Mouse (Mus musculus): Measurements from ENCODE around the gene Thra. TPM values are rescaled to one million over a fixed set of nuclear protein-coding genes. Genes with fewer than 3 reads are reported as not detected.

The Thra gene
- polyA plus RNA-seq, 1 experiment = 28.1 TPM

GRCm38 (mm10) chr11:98788139-98788538 is 47.7 kb downstream of the Thra start:
- H3K4me3 ChIP-seq (ENCODE audit: insufficient read depth, poor library complexity, severe bottlenecking) = no peak overlapping the region
- TF ChIP-seq CTCF (IDR thresholded peaks at IDR 0.05; ENCODE audit: control insufficient read depth, insufficient read depth, insufficient read length) = no peak
- TF ChIP-seq CEBPB (IDR thresholded peaks at IDR 0.05; ENCODE audit: low read depth) = no peak
- no peak for TF ChIP-seq MYOG (IDR thresholded peaks at IDR 0.05; ENCODE audit: control insufficient read depth, extremely low read depth, insufficient read length)
- TF ChIP-seq USF1 (IDR thresholded peaks at IDR 0.05; ENCODE audit: low read depth) = no peak
- TF ChIP-seq FOSL1 (IDR thresholded peaks at IDR 0.05; ENCODE audit: insufficient read depth, low read length, poor library complexity, severe bottlenecking) = no peak
- no peak for TF ChIP-seq MAX (IDR thresholded peaks at IDR 0.05)
- TF ChIP-seq MYOD1 (IDR thresholded peaks at IDR 0.05; ENCODE audit: control insufficient read depth, insufficient read length, low read depth) = no peak
- H3K27me3 ChIP-seq (ENCODE audit: control insufficient read depth, insufficient read depth, insufficient read length) = no peaks in the 10 kb centered on the region
- H3K36me3 ChIP-seq (ENCODE audit: control insufficient read depth, insufficient read depth) = no peaks in the 10 kb centered on the region
- H3K79me3 ChIP-seq (ENCODE audit: low read depth) = no peaks in the 10 kb centered on the region
- no peak overlapping the region for H3ac ChIP-seq (ENCODE audit: control insufficient read depth, insufficient read length, low read depth)
- H3K79me2 ChIP-seq (ENCODE audit: control insufficient read depth, insufficient read depth) = no peaks in the 10 kb centered on the region

DNA sequence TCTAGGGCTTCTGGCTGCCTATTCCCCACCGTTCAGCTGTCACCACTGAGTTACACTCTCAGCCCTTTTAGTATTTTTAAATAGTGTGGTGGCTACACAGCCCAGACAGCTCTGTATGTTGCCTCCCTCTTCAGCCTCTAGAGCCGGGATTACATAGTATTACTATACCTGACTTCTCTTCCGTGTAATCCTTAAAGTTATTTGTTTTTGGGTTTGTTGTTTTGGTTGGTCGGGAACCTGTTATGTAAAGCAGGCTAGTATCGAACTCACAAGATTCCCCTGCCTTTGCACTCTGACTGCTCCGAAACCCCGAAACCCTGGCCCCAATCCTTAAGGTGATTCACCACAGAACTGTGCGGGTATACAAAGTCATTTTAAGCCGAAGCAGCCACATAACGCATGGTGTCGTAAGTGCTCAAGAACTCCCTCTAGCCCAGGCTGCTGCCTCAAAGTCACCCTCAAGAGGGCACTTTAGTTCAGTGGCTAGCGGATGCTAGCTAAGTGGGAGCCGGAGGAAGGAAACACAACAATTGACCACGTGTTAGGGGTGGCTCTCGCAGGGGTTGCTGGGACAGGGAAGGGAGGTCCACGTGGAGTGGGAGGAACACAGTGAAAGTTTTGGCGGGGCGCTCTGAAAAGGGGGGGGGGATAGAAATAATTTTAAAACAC is 48.2 kb downstream of the Thra start:
- H3K36me3 ChIP-seq (ENCODE audit: control insufficient read depth, insufficient read depth) = no peaks in the 10 kb centered on the region
- peak overlapping the region; percentile 33 for H3ac ChIP-seq (ENCODE audit: control insufficient read depth, insufficient read length, low read depth)
- peak; percentile 99 for TF ChIP-seq MAX (IDR thresholded peaks at IDR 0.05)
- peak; percentile 88 for TF ChIP-seq USF1 (IDR thresholded peaks at IDR 0.05; ENCODE audit: low read depth)
- no peak for TF ChIP-seq MYOG (IDR thresholded peaks at IDR 0.05; ENCODE audit: control insufficient read depth, extremely low read depth, insufficient read length)
- TF ChIP-seq CEBPB (IDR thresholded peaks at IDR 0.05; ENCODE audit: low read depth) = peak; percentile 34
- TF ChIP-seq CTCF (IDR thresholded peaks at IDR 0.05; ENCODE audit: control insufficient read depth, insufficient read depth, insufficient read length) = peak; percentile 67
- TF ChIP-seq FOSL1 (IDR thresholded peaks at IDR 0.05; ENCODE audit: insufficient read depth, low read length, poor library complexity, severe bottlenecking) = no peak
- no peak for TF ChIP-seq MYOD1 (IDR thresholded peaks at IDR 0.05; ENCODE audit: control insufficient read depth, insufficient read length, low read depth)
- no peaks in the 10 kb centered on the region for H3K79me3 ChIP-seq (ENCODE audit: low read depth)
- H3K4me3 ChIP-seq (ENCODE audit: insufficient read depth, poor library complexity, severe bottlenecking) = peak overlapping the region; percentile 43
- no peaks in the 10 kb centered on the region for H3K27me3 ChIP-seq (ENCODE audit: control insufficient read depth, insufficient read depth, insufficient read length)
- peaks cover 2% of the 10 kb centered on the region for H3K79me2 ChIP-seq (ENCODE audit: control insufficient read depth, insufficient read depth)

- TF ChIP-seq CEBPB (IDR thresholded peaks at IDR 0.05; ENCODE audit: low read depth) (no peak), USF1 (IDR thresholded peaks at IDR 0.05; ENCODE audit: low read depth) (no peak), CTCF (IDR thresholded peaks at IDR 0.05; ENCODE audit: control insufficient read depth, insufficient read depth, insufficient read length) (no peak), MYOG (IDR thresholded peaks at IDR 0.05; ENCODE audit: control insufficient read depth, extremely low read depth, insufficient read length) (no peak), MAX (IDR thresholded peaks at IDR 0.05) (no peak), FOSL1 (IDR thresholded peaks at IDR 0.05; ENCODE audit: insufficient read depth, low read length, poor library complexity, severe bottlenecking) (no peak), MYOD1 (IDR thresholded peaks at IDR 0.05; ENCODE audit: control insufficient read depth, insufficient read length, low read depth) (no peak)
- Histone ChIP-seq H3K27me3 (ENCODE audit: control insufficient read depth, insufficient read depth, insufficient read length) (no peaks in the 10 kb centered on the region), H3K4me3 (ENCODE audit: insufficient read depth, poor library complexity, severe bottlenecking) (peak overlapping the region; percentile 43), H3ac (ENCODE audit: control insufficient read depth, insufficient read length, low read depth) (peak overlapping the region; percentile 70), H3K36me3 (ENCODE audit: control insufficient read depth, insufficient read depth) (no peaks in the 10 kb centered on the region), H3K79me2 (ENCODE audit: control insufficient read depth, insufficient read depth) (peaks cover 8% of the 10 kb centered on the region), H3K79me3 (ENCODE audit: low read depth) (no peaks in the 10 kb centered on the region)
These were observed 48.9 kb downstream of the Thra start for GRCm38 (mm10) chr11:98789219-98789807.

DNA sequence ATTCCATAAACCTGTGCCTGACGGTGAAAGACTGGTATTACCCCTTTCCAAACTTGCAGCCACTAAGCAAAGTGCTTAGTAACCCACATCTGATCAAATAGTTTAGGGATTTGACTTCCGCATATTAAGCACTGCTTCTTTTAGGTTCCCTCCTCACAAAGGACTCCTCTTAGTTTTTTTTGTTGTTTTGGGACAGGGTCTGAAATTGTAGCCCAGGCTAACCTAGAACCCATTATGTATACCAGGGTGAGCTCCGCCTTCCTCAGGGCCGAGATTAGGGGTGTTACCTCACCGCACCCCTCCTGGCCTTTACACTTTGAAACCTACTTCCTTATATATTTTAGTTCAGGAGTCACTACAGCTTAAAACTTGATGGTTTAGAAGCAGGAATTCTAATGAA is 49.4 kb downstream of the Thra start:
- Histone ChIP-seq H3K36me3 (ENCODE audit: control insufficient read depth, insufficient read depth) (no peaks in the 10 kb centered on the region), H3K79me2 (ENCODE audit: control insufficient read depth, insufficient read depth) (peaks cover 13% of the 10 kb centered on the region), H3K4me3 (ENCODE audit: insufficient read depth, poor library complexity, severe bottlenecking) (peak overlapping the region; percentile 43), H3ac (ENCODE audit: control insufficient read depth, insufficient read length, low read depth) (no peak overlapping the region), H3K27me3 (ENCODE audit: control insufficient read depth, insufficient read depth, insufficient read length) (no peaks in the 10 kb centered on the region), H3K79me3 (ENCODE audit: low read depth) (no peaks in the 10 kb centered on the region)
- TF ChIP-seq CEBPB (IDR thresholded peaks at IDR 0.05; ENCODE audit: low read depth) (no peak), USF1 (IDR thresholded peaks at IDR 0.05; ENCODE audit: low read depth) (no peak), MYOD1 (IDR thresholded peaks at IDR 0.05; ENCODE audit: control insufficient read depth, insufficient read length, low read depth) (no peak), MYOG (IDR thresholded peaks at IDR 0.05; ENCODE audit: control insufficient read depth, extremely low read depth, insufficient read length) (no peak), FOSL1 (IDR thresholded peaks at IDR 0.05; ENCODE audit: insufficient read depth, low read length, poor library complexity, severe bottlenecking) (no peak), CTCF (IDR thresholded peaks at IDR 0.05; ENCODE audit: control insufficient read depth, insufficient read depth, insufficient read length) (no peak)

DNA sequence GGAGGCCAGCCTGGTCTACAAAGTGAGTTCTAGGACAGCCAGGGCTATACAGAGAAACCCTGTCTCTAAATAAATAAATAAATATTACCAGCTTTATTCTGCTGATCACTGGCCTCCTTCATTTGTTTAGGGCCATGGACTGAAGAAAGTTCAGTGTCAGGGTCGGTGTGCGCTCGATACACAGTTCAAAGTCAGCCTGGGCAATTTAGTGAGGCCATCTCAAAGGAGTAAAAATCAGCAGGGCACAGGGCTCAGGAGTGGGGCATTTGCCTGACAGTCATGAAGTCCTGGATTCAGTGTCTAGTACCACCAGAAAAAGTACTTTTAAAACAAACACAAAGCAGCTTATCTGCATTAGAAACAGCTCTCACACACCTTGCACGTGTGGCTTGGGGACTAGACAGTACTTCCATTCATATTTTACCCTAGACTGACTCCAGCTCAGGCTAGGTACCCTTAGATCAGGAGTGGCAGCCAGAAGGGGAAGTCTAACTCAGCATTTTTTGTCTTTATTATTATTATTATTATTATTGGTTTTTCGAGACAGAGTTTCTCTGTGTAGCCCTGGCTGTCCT is 50.3 kb downstream of the Thra start:
- no peaks in the 10 kb centered on the region for H3K36me3 ChIP-seq (ENCODE audit: control insufficient read depth, insufficient read depth)
- H3K79me2 ChIP-seq (ENCODE audit: control insufficient read depth, insufficient read depth) = peaks cover 15% of the 10 kb centered on the region
- H3ac ChIP-seq (ENCODE audit: control insufficient read depth, insufficient read length, low read depth) = no peak overlapping the region
- H3K4me3 ChIP-seq (ENCODE audit: insufficient read depth, poor library complexity, severe bottlenecking) = no peak overlapping the region
- no peaks in the 10 kb centered on the region for H3K27me3 ChIP-seq (ENCODE audit: control insufficient read depth, insufficient read depth, insufficient read length)
- TF ChIP-seq FOSL1 (IDR thresholded peaks at IDR 0.05; ENCODE audit: insufficient read depth, low read length, poor library complexity, severe bottlenecking) (no peak), USF1 (IDR thresholded peaks at IDR 0.05; ENCODE audit: low read depth) (no peak), MYOD1 (IDR thresholded peaks at IDR 0.05; ENCODE audit: control insufficient read depth, insufficient read length, low read depth) (no peak), MYOG (IDR thresholded peaks at IDR 0.05; ENCODE audit: control insufficient read depth, extremely low read depth, insufficient read length) (no peak), MAX (IDR thresholded peaks at IDR 0.05) (no peak), CTCF (IDR thresholded peaks at IDR 0.05; ENCODE audit: control insufficient read depth, insufficient read depth, insufficient read length) (no peak), CEBPB (IDR thresholded peaks at IDR 0.05; ENCODE audit: low read depth) (no peak)
- H3K79me3 ChIP-seq (ENCODE audit: low read depth) = no peaks in the 10 kb centered on the region
